Comparison of ENCODE assay signal across 15 mouse cellular contexts in the genomic region with DNA sequence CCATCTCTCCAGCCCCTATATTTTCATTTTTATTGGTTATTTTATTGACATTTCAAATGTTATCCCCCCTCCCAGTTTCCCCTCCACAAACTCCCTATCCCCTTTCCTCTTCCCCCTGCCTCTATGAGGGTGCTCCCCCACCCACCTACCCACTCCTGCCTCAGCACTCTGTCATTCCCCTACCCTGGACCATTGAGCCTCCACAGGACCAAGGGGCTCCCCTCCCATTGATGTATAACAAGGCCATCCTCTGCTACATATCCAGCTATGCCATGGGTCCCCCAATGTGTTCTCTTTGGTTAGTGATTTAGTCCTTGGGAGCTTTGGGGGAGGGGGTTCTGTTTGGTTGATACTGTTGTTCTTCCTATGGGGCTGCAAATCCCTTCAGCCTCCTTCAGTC. TPM values are rescaled to one million over a fixed set of nuclear protein-coding genes. Genes with fewer than 3 reads are reported as not detected.
DNase-seq lines count a peak whose midpoint lies in the region.
"Had no signal": no experiment of that assay in that cellular context is flagged by ENCODE, and none has a peak within 500 bp of the region (broad histone marks: within the 10 kb centered on the region; RNA-seq: fewer than 3 reads in every experiment).

No protein-coding gene starts in this region.

- intact Hi-C loops in heart, postnatal 14 days (cut with DNase I): no loop called here

- DNase-seq in cerebellum, adult 11-12 months: peak; percentile 24
- no peak for DNase-seq in cerebellum, postnatal 25 days
- DNase-seq in heart, adult 11 months: peak; percentile 72
- DNase-seq in heart, postnatal 14 days: no peak
- peak; percentile 39 for DNase-seq in A20 (ENCODE audit: low read depth, low spot score)
- DNase-seq: adrenal gland, adult 2 months; adrenal gland, postnatal 10 days; adrenal gland, postnatal 25 days; cerebellum, adult 11 months; cerebellum, adult 8-10 months; cerebellum, postnatal 10 days; cerebellum, postnatal 36 days; embryo, embryonic 11 days had no signal

RNA-seq across cellular contexts. Expression of gene Tubg2, which starts 1.1 kb away (rescaled TPM):
- 1 to 10 TPM; 2.2 to 2.9 TPM for total RNA-seq in heart, postnatal 14 days (2021)
- total RNA-seq: common myeloid progenitor, adult 5-6 weeks; MEL had no signal

RNA-seq across cellular contexts. Expression of gene Cntnap1, which starts 15.7 kb away (rescaled TPM):
- total RNA-seq in heart, postnatal 14 days (2021): 1 to 10 TPM; 1.4 to 2.1 TPM
- total RNA-seq: MEL had no signal

RNA-seq across cellular contexts. Expression of gene Plekhh3, which starts 16.5 kb away (rescaled TPM):
- total RNA-seq in heart, postnatal 14 days (2021): 10 to 100 TPM; 26.6 to 26.9 TPM

RNA-seq across cellular contexts. Expression of gene Ccr10, which starts 20.6 kb away (rescaled TPM):
- not detected for total RNA-seq in heart, postnatal 14 days (2021)
- total RNA-seq: common myeloid progenitor, adult 5-6 weeks; MEL had no signal

RNA-seq across cellular contexts. Expression of gene Tubg1, which starts 34.9 kb away (rescaled TPM):
- 10 to 100 TPM; 20.9 to 25.8 TPM for total RNA-seq in heart, postnatal 14 days (2021)

Comparison
In these comparisons a context has a peak if more than half of its experiments do, and no peak if none do; other contexts are left out.
1. DNase-seq: peak in cerebellum, adult 11-12 months (single experiment), heart, adult 11 months (single experiment) and A20 (single experiment); none in cerebellum, postnatal 25 days (0 of 2) and heart, postnatal 14 days (0 of 2).